Mouse (Mus musculus): ENCODE results near the gene Notch4.

- TF ChIP-seq CTCF (IDR thresholded peaks at IDR 0.05; ENCODE audit: control insufficient read depth, insufficient read depth, low read length): no peak
- no peak for TF ChIP-seq POLR2A (IDR thresholded peaks at IDR 0.05; ENCODE audit: borderline replicate concordance, control insufficient read depth, low read depth, low read length)
Observed at GRCm38 (mm10) chr17:34547601-34548000, 16.5 kb upstream of the Notch4 start.

Measured in bone marrow, adult 2 months (tissue).